Mouse (Mus musculus) heart, postnatal 0 days (tissue): ENCODE measurements at regions not wholly inside any gene's neighbourhood (a gene's known extent, or its start where the extent isn't known, plus 50 kb on each side); places are given as distances from the start of the nearest gene placed in this dataset.
A peak's percentile ranks its signal among the peaks of the same experiment; 100 is the strongest.

Source experiments
- ATAC-seq: fragments of 200-750 bp; cut with Nextera tagmentation; 2 replicates; pipeline ENCODE4 v1.8.0; 2017; ENCODE audit warnings: low read depth, moderate number of reproducible peaks, moderate library complexity; ENCODE audit not compliant: insufficient read depth
- DNase-seq: peaks from one replicate; pipeline ENCODE4 v3.0.0-alpha.2; 2016; ENCODE audit warnings: low spot score
- H3K27ac ChIP-seq: fragments of 300-500 bp; sonication (generic); 2 replicates; pipeline ENCODE4 v1.5.1; 2014; ENCODE audit warnings: low read depth, mild to moderate bottlenecking
- H3K27me3 ChIP-seq: fragments of 300-500 bp; sonication (generic); 2 replicates; pipeline ENCODE4 v1.6.1; 2014; ENCODE audit warnings: low read length, mixed read lengths; ENCODE audit not compliant: control insufficient read depth, insufficient read depth
- H3K36me3 ChIP-seq: fragments of 300-500 bp; sonication (generic); replicated peaks from 2 replicates; pipeline ENCODE4 v1.6.1; 2014; ENCODE audit warnings: low read length, mixed read lengths; ENCODE audit not compliant: control insufficient read depth, insufficient read depth
- H3K4me1 ChIP-seq: fragments of 300-500 bp; sonication (generic); 2 replicates; pipeline ENCODE4 v1.6.1; 2014; ENCODE audit warnings: antibody characterized with exemption; ENCODE audit not compliant: control insufficient read depth, insufficient read depth
- H3K4me2 ChIP-seq: fragments of 300-500 bp; sonication (generic); 2 replicates; pipeline ENCODE4 v1.6.1; 2014; ENCODE audit warnings: low read depth, mild to moderate bottlenecking, low read length, moderate library complexity
- H3K4me3 ChIP-seq: fragments of 300-500 bp; sonication (generic); 2 replicates; pipeline ENCODE4 v1.5.1; 2014; ENCODE audit warnings: low read depth, low read length
- H3K9ac ChIP-seq: fragments of 300-500 bp; sonication (generic); replicated peaks from 2 replicates; pipeline ENCODE4 v1.6.1; 2014; ENCODE audit warnings: low read depth, low read length, mixed read lengths
- H3K9me3 ChIP-seq: fragments of 300-500 bp; sonication (generic); replicated peaks from 2 replicates; pipeline ENCODE4 v1.6.1; 2016; ENCODE audit warnings: low read length; ENCODE audit not compliant: control insufficient read depth
- CTCF ChIP-seq: IDR thresholded peaks from 2 replicates; pipeline ENCODE4 v1.5.1; 2016; ENCODE audit warnings: antibody characterized with exemption, control low read depth, low read depth
- EP300 ChIP-seq: IDR thresholded peaks from 2 replicates; pipeline ENCODE4 v1.6.1; 2016; ENCODE audit warnings: antibody characterized with exemption, low read depth
- WGBS: fragments of 180-500 bp; shearing (Covaris S2); extraction: QIAGEN DNeasy Blood & Tissue Kit; methylation state at CpG from one replicate; pipeline ENCODE4 v1.1.7; 2014; 5-methylcytosine and 5-hydroxymethylcytosine counted together

DNA sequence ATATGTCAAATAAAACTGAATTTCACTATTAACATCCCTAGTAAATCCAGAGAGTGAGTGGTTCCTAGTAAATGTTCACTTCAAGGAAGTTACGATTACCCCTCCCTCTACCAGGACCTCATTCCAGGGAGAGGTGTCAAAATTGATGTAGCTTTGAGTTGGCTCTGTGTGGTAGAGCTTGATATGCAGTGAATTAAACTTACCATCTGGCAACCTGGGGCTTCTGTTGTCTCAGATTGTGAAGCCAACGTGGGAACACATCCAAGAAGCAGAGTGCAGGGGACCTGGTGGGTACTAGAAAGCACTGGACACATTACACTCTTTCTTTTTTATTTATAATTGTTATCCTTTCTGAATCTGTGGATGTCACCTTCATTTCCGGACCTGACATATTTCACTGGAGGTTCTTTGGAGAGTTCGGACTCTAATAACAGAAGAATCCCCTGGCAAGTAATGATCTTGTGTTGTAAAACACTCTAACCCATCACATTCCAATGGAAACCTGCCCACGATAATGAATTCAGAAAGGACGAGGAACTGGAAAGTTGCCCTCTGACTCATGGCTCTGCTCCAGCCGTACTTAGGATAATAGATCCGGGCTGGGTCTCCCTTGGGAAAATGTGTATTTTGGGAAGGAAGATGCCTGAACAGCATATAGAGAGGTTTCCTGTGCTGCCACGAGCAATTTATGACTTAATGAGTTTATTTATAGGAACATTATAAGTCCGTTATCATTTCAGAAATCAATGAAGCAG is 295.8 kb downstream of the Plk2 start:
- H3K9me3 ChIP-seq: no peaks in the 10 kb centered on the region
- no peaks in the 10 kb centered on the region for H3K27me3 ChIP-seq
- ATAC-seq (no peak), DNase-seq (peak; percentile 16)
- 0 out of 2 replicates have a peak, but pooled peaks have one; percentile 38 for TF ChIP-seq EP300
- no peak for TF ChIP-seq CTCF
- peak overlapping the region; percentile 35; the same call in 1 of the 2 replicates for H3K4me2 ChIP-seq
- H3K36me3 ChIP-seq: no peaks in the 10 kb centered on the region
- H3K9ac ChIP-seq: no peak overlapping the region
- peak overlapping the region; percentile 50; the same call in 1 of the 2 replicates for H3K27ac ChIP-seq
- 10% methylated on average over 10 of the region's 10 CpGs for WGBS
- H3K4me3 ChIP-seq: no peak overlapping the region
- H3K4me1 ChIP-seq: peaks cover 27% of the 10 kb centered on the region

DNA sequence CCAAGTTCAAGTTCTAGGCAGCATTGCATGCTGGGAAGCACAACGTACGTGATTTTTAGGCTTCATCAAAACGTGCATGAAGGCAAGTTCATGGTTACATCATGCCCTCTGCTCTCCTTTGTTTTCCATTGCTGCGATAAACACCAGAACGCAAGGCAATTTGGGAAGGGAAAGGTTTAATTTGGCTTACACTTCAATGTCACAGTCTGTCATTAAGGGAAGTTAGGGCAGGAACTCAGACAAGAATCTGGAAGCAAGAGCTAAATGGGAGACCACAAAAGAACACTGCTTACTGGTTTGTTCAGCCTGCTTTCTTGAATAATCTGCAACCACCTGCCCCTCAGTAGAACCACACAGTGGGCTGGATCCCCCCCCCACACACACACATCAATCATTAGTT is 297.9 kb downstream of the Plk2 start:
- peaks cover 40% of the 10 kb centered on the region for H3K4me1 ChIP-seq
- H3K27me3 ChIP-seq: no peaks in the 10 kb centered on the region
- H3K9ac ChIP-seq: no peak overlapping the region
- no peak for ATAC-seq
- H3K36me3 ChIP-seq: no peaks in the 10 kb centered on the region
- no peak overlapping the region for H3K4me2 ChIP-seq
- TF ChIP-seq EP300: no peak
- H3K27ac ChIP-seq: peak overlapping the region; percentile 45
- no peaks in the 10 kb centered on the region for H3K9me3 ChIP-seq
- no peak overlapping the region for H3K4me3 ChIP-seq
- 62% methylated on average over 5 of the region's 5 CpGs for WGBS
- DNase-seq: no peak

GRCm38 (mm10) chr13:110694876-110695275 is 300.0 kb downstream of the Plk2 start:
- DNase-seq: no peak
- Histone ChIP-seq H3K27ac (peak overlapping the region; percentile 83), H3K4me2 (no peak overlapping the region), H3K4me3 (no peak overlapping the region), H3K4me1 (peaks cover 41% of the 10 kb centered on the region), H3K9ac (no peak overlapping the region), H3K36me3 (no peaks in the 10 kb centered on the region), H3K9me3 (no peaks in the 10 kb centered on the region), H3K27me3 (no peaks in the 10 kb centered on the region)
- no peak; the same call in 1 of the 2 replicates for ATAC-seq
- 67% methylated on average over 6 of the region's 6 CpGs for WGBS
- TF ChIP-seq EP300 (no peak), CTCF (no peak)

GRCm38 (mm10) chr13:110696549-110696948 is 301.7 kb downstream of the Plk2 start:
- H3K9ac ChIP-seq: no peak overlapping the region
- peaks cover 26% of the 10 kb centered on the region for H3K4me1 ChIP-seq
- DNase-seq (peak; percentile 88), ATAC-seq (peak; percentile 91)
- WGBS: 19% methylated on average over 5 of the region's 5 CpGs
- no peaks in the 10 kb centered on the region for H3K27me3 ChIP-seq
- no peaks in the 10 kb centered on the region for H3K9me3 ChIP-seq
- H3K36me3 ChIP-seq: no peaks in the 10 kb centered on the region
- no peak overlapping the region for H3K4me3 ChIP-seq
- TF ChIP-seq EP300 (peak; percentile 74; the same call in 1 of the 2 replicates), CTCF (no peak)
- peak overlapping the region; percentile 83 for H3K27ac ChIP-seq
- H3K4me2 ChIP-seq: no peak overlapping the region

DNA sequence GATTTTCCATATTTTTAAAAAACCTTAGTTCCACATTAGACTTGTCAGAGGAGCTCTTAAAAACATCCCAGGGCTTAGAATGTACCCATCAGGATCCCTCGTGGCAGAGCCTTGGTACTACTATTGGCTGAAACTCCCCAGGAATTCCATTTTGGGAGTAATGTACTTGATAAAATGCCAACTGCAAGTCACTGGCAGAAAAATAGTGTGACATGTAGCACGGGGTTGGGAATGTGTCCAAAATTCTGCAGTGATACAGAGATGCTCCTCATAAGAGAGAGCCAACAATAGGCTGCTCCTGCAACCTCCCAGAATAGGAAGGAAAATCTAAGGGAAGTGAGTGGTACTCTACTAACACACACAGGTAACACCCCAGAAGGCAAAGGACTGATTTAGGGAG is 309.4 kb downstream of the Plk2 start:
- ATAC-seq (peak; percentile 87), DNase-seq (peak; percentile 73)
- 12% methylated on average over 2 of the region's 2 CpGs for WGBS
- Histone ChIP-seq H3K9me3 (no peaks in the 10 kb centered on the region), H3K36me3 (no peaks in the 10 kb centered on the region), H3K27ac (no peak overlapping the region), H3K4me2 (no peak overlapping the region), H3K4me3 (no peak overlapping the region), H3K27me3 (no peaks in the 10 kb centered on the region), H3K4me1 (0 out of 2 replicates have a peak, but pooled peaks cover 5% of the 10 kb centered on the region), H3K9ac (no peak overlapping the region)
- no peak for TF ChIP-seq CTCF
- peak; percentile 57; the same call in 1 of the 2 replicates for TF ChIP-seq EP300
